Mouse (Mus musculus) erythroblast, embryonic 14.5 days (primary cell): ENCODE results near the gene Trp53tg5. TPM values are rescaled to one million over a fixed set of nuclear protein-coding genes. Genes with fewer than 3 reads are reported as not detected.

Experiments
- H3K27me3 ChIP-seq: 2 replicates; pipeline ENCODE4 v1.6.1; 2012; ENCODE audit warnings: inconsistent platforms; ENCODE audit not compliant: control insufficient read depth
- H3K36me3 ChIP-seq: 2 replicates; pipeline ENCODE4 v1.6.1; 2012; ENCODE audit warnings: mild to moderate bottlenecking, inconsistent platforms; ENCODE audit not compliant: control insufficient read depth
- H3K4me1 ChIP-seq: 2 replicates; pipeline ENCODE4 v1.6.1; 2012; ENCODE audit warnings: inconsistent platforms; ENCODE audit not compliant: control insufficient read depth
- H3K4me3 ChIP-seq: replicated peaks from 2 replicates; pipeline ENCODE3; 2012; ENCODE audit warnings: moderate library complexity, mild to moderate bottlenecking, inconsistent platforms
- H3K9me3 ChIP-seq: 2 replicates; pipeline ENCODE4 v1.6.1; 2012; ENCODE audit warnings: low read length, inconsistent platforms, mixed read lengths; ENCODE audit not compliant: control insufficient read depth
- GATA1 ChIP-seq: IDR thresholded peaks from 2 replicates; pipeline ENCODE4 v1.6.1; 2012; ENCODE audit warnings: low read length, inconsistent platforms, mixed read lengths
- TAL1 ChIP-seq: IDR thresholded peaks from 3 replicates; pipeline ENCODE4 v1.6.1; 2012; ENCODE audit warnings: low read length, inconsistent platforms, mixed read lengths
- polyA plus RNA-seq: library from polyadenylated mRNA; stranded (reverse); fragments of >175 nt; gene quantifications from 2 replicates; pipeline ENCODE4 v1.2.3, GENCODE M21; 2012

The Trp53tg5 gene
- polyA plus RNA-seq, 1 experiment: not detected

- H3K4me1 ChIP-seq: no peaks in the 10 kb centered on the region
- H3K27me3 ChIP-seq: peaks cover 21% of the 10 kb centered on the region
- no peak for TF ChIP-seq GATA1
- no peak for TF ChIP-seq TAL1
- H3K36me3 ChIP-seq: no peaks in the 10 kb centered on the region; the same call in 1 of the 2 replicates
- no peak overlapping the region for H3K4me3 ChIP-seq
- H3K9me3 ChIP-seq: no peaks in the 10 kb centered on the region
Measured at GRCm38 (mm10) chr2:164437710-164438109, 35.8 kb downstream of the Trp53tg5 start.

DNA sequence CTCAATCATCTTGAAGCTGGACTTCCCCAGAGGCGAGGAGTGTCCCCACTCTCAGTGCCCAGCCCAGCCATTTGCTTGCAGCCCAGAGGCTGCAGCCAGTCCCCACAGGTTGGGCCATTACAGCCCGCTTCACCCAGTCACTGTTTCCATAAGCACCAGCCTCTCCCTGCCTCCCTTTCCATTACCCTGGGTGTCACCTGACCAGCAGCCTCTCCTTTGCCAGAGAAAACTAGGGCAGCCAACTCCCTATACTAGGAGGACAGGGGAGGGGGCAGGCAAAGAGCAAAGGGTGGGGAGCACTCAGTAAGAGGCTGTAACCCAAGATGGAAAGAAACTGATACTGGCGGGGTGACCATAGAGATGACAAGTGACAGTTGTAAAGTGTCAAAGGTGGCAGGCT is 36.6 kb downstream of the Trp53tg5 start:
- no peaks in the 10 kb centered on the region for H3K9me3 ChIP-seq
- no peaks in the 10 kb centered on the region; the same call in 1 of the 2 replicates for H3K36me3 ChIP-seq
- no peak for TF ChIP-seq TAL1
- TF ChIP-seq GATA1: no peak
- no peak overlapping the region for H3K4me3 ChIP-seq
- H3K27me3 ChIP-seq: peaks cover 13% of the 10 kb centered on the region
- H3K4me1 ChIP-seq: no peaks in the 10 kb centered on the region

DNA sequence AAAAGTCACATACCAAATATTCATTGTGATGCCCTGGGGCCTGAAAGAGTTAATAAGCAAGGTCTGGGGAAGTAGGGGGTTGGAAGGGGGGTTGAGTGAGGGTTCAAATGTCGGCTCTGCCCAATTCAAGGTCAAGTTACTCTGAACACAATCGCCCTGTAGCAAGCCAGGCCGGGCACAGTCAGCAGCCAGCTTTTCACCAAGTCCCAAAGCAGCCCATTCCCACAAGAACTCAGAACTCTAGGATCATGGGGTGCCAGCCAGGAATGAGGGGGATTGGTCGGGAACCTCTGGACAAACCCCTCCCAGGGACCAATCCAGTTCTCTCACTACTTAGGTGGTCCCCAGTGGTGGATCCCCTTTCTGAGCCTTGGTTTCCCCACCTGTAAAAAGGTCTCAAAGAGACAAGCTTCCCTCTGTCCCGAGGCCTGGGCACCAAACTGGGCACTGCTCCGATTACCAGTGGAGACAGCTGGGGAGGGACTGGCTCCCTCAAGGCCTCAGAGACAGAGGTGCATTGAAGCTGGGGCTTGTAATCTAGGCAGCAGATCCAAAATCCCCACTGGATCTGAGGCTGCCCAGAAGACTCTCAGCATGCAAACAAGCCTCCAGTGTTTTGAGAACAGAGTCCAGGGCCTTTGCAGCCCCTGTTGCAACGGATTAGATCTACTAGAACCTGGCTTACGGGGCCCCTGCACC is 37.2 kb downstream of the Trp53tg5 start:
- no peak overlapping the region for H3K4me3 ChIP-seq
- H3K9me3 ChIP-seq: no peaks in the 10 kb centered on the region
- TF ChIP-seq TAL1 (no peak), GATA1 (no peak)
- no peaks in the 10 kb centered on the region; the same call in 1 of the 2 replicates for H3K36me3 ChIP-seq
- no peaks in the 10 kb centered on the region for H3K4me1 ChIP-seq
- peaks cover 9% of the 10 kb centered on the region for H3K27me3 ChIP-seq

DNA sequence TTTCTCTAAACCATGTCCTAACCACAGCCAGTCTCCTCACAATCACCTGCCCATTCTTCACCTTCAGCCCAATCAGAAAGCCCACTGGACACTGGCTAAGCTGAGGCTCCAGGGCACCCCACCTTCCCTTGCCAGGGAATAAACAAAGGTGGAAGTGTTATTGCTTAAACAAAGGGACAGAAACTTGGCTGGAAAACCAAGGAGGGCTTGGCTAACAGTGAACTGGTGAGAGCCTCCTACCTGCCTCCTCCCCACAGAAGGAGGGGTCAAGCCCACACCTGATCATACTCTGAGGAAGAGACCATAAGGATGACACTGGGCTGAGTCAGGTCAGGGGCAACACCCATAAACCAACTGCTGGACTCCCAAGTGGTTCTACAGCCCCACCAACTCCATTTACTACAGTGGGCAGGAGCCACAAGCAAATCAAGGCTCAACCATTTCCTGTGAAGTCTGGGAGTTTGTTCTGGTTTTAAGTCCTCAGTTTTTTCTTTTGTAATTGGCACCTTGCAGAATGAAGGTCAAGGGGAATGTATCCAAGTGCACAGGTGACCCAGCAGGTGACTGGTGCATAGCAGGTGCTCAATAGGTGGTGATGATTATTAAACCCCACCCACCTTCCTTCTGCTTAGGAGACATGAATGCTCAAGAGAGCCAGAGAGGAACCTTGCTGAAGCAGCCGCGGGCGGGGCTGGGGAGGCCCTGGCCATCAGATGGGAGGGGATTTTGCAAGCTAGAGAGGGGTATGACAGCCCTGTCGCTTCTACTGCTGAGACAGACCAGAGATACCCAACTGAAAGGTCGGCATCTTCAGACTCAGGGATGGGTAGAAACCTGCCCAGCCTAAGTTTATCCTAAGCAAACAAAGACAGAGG is 38.1 kb downstream of the Trp53tg5 start:
- TF ChIP-seq GATA1 (no peak), TAL1 (no peak)
- Histone ChIP-seq H3K36me3 (no peaks in the 10 kb centered on the region; the same call in 1 of the 2 replicates), H3K9me3 (no peaks in the 10 kb centered on the region), H3K27me3 (peaks cover 4% of the 10 kb centered on the region; the same call in 1 of the 2 replicates), H3K4me3 (no peak overlapping the region), H3K4me1 (no peaks in the 10 kb centered on the region)

GRCm38 (mm10) chr2:164434681-164435080 is 38.8 kb downstream of the Trp53tg5 start:
- Histone ChIP-seq H3K9me3 (no peaks in the 10 kb centered on the region), H3K4me1 (no peaks in the 10 kb centered on the region), H3K36me3 (no peaks in the 10 kb centered on the region), H3K4me3 (no peak overlapping the region), H3K27me3 (peaks cover 6% of the 10 kb centered on the region; the same call in 1 of the 2 replicates)
- TF ChIP-seq TAL1: no peak
- no peak for TF ChIP-seq GATA1

- no peak overlapping the region for H3K4me3 ChIP-seq
- H3K27me3 ChIP-seq: peaks cover 7% of the 10 kb centered on the region; the same call in 1 of the 2 replicates
- TF ChIP-seq TAL1: no peak
- no peak for TF ChIP-seq GATA1
- peaks cover 3% of the 10 kb centered on the region; the same call in 1 of the 2 replicates for H3K36me3 ChIP-seq
- H3K4me1 ChIP-seq: no peaks in the 10 kb centered on the region
- H3K9me3 ChIP-seq: no peaks in the 10 kb centered on the region
Measured at GRCm38 (mm10) chr2:164433278-164433895, 40.1 kb downstream of the Trp53tg5 start.

GRCm38 (mm10) chr2:164432541-164433191 is 40.9 kb downstream of the Trp53tg5 start:
- H3K27me3 ChIP-seq: peaks cover 7% of the 10 kb centered on the region; the same call in 1 of the 2 replicates
- peaks cover 3% of the 10 kb centered on the region; the same call in 1 of the 2 replicates for H3K36me3 ChIP-seq
- no peak for TF ChIP-seq TAL1
- TF ChIP-seq GATA1: no peak
- H3K4me1 ChIP-seq: no peaks in the 10 kb centered on the region
- no peaks in the 10 kb centered on the region for H3K9me3 ChIP-seq
- H3K4me3 ChIP-seq: no peak overlapping the region

DNA sequence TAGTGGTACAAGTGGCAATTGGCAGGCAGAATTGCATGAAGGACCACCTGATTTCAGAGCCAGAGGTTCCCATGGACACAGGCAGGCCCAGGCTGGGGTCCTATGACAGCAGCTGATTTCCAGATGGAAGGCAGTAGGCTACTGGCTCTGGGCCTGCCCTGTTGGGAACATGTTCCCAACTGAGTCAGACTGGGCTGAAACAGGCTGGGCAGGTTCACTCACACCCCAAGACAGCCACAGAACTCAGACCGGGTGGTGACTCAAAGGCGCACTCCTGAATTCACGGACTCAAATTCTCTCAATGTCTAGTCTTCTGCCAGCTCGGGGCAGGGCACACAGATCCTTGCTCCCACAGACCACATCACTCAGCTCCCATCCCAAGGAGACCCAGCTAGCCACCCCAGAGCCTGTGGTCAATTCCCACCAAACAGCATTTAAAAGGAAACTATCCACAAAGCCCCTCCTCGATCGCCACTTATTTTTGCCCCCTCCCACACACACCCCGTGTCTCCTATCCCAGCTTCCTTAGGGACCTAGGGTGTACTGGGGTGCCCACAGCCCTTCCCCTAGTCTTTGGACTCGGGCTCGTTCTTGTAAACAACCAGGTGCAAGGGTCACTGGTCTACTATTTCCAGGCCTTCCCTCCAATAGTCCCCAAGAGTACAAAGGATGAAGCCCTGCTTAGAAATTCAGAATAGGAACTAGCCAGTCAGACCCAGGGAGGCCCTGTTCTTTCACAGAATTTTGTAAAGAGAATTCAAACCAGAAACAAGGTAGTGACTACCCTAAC is 41.7 kb downstream of the Trp53tg5 start:
- no peak overlapping the region for H3K4me3 ChIP-seq
- H3K36me3 ChIP-seq: peaks cover 3% of the 10 kb centered on the region; the same call in 1 of the 2 replicates
- H3K9me3 ChIP-seq: no peaks in the 10 kb centered on the region
- H3K4me1 ChIP-seq: no peaks in the 10 kb centered on the region
- TF ChIP-seq TAL1 (no peak), GATA1 (no peak)
- peaks cover 6% of the 10 kb centered on the region; the same call in 1 of the 2 replicates for H3K27me3 ChIP-seq
